Mouse (Mus musculus) midbrain, embryonic 11.5 days (tissue): ENCODE measurements at regions not wholly inside any gene's neighbourhood (a gene's known extent, or its start where the extent isn't known, plus 50 kb on each side); places are given as distances from the start of the nearest gene placed in this dataset.

ENCODE experiments used
- ATAC-seq: fragments of 200-750 bp; cut with Nextera tagmentation; 2 replicates; pipeline ENCODE4 v1.8.0; 2017; ENCODE audit warnings: moderate TSS enrichment, moderate library complexity; ENCODE audit not compliant: low FRiP score
- DNase-seq: peaks from one replicate; pipeline ENCODE4 v3.0.0; 2015; ENCODE audit warnings: low spot score; ENCODE audit errors: missing footprints
- H3K27ac ChIP-seq: fragments of 300-500 bp; sonication (generic); 2 replicates; pipeline ENCODE4 v1.5.1; 2014; ENCODE audit warnings: low read depth, low read length
- H3K27me3 ChIP-seq: fragments of 300-500 bp; sonication (generic); 2 replicates; pipeline ENCODE4 v1.6.1; 2014; ENCODE audit warnings: mild to moderate bottlenecking, low read length, moderate library complexity, mixed read lengths; ENCODE audit not compliant: control insufficient read depth, insufficient read depth
- H3K36me3 ChIP-seq: fragments of 300-500 bp; sonication (generic); 2 replicates; pipeline ENCODE4 v1.6.1; 2014; ENCODE audit warnings: mild to moderate bottlenecking, low read length, moderate library complexity, mixed read lengths; ENCODE audit not compliant: control insufficient read depth, insufficient read depth
- H3K4me1 ChIP-seq: fragments of 300-500 bp; sonication (generic); 2 replicates; pipeline ENCODE4 v1.6.1; 2014; ENCODE audit warnings: low read length; ENCODE audit not compliant: control insufficient read depth, insufficient read depth
- H3K4me2 ChIP-seq: fragments of 300-500 bp; sonication (generic); 2 replicates; pipeline ENCODE4 v1.6.1; 2014; ENCODE audit warnings: mild to moderate bottlenecking, moderate library complexity
- H3K4me3 ChIP-seq: fragments of 300-500 bp; sonication (generic); 2 replicates; pipeline ENCODE4 v1.5.1; 2014; ENCODE audit warnings: low read depth, low read length
- H3K9ac ChIP-seq: fragments of 300-500 bp; sonication (generic); 2 replicates; pipeline ENCODE4 v1.6.1; 2014; ENCODE audit warnings: low read length
- H3K9me3 ChIP-seq: fragments of 300-500 bp; sonication (generic); 2 replicates; pipeline ENCODE4 v1.6.1; 2016; ENCODE audit warnings: low read length; ENCODE audit not compliant: control insufficient read depth
- WGBS: fragments of 180-500 bp; shearing (Covaris S2); extraction: QIAGEN DNeasy Blood & Tissue Kit; methylation state at CpG from one replicate; pipeline ENCODE4 v1.1.7; 2014; 5-methylcytosine and 5-hydroxymethylcytosine counted together

DNA sequence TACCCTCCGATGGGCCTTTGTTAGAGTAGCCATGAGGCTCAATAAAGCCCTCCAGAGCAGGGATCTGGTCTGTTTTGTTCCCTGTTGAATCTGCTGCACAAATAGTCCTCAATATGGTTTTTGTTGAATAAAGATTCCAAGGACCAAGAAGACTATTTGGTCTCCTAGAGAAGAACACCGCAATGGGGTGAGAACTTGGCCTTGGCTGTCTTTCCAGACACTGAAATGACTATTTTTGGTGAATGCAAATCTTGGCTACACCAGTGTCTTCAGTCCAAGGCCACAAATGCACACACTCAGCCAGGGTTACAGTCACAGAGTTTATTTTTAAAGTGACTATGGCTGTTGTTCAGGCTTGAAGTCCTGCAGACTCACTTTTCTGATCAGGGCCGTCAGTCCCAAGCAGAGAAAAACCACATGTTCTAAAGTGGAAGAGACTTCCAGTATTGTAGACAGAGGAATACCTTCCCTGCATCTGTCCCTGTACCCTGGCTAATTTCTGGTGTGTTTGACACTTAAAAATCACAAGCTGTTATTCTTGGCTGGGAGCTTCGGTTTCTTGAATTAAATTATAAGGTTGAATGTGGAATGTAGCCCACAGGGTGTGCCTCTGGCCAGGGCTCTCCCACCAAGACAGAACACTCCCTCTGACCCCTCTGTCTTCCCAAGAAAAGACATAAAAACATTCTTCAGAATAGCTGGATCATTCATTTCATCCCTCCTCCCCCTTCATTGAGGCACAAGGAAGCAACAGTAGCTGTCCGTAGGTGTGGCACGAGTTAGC lies 604.0 kb downstream of the Zfp706 start:
- no peaks in the 10 kb centered on the region for H3K36me3 ChIP-seq
- no peaks in the 10 kb centered on the region for H3K27me3 ChIP-seq
- no peak for ATAC-seq
- no peaks in the 10 kb centered on the region for H3K9me3 ChIP-seq
- no peak overlapping the region for H3K27ac ChIP-seq
- no peaks in the 10 kb centered on the region for H3K4me1 ChIP-seq
- WGBS, result 87% methylated on average over 6 of the region's 6 CpGs
- no peak overlapping the region for H3K4me2 ChIP-seq
- H3K4me3 ChIP-seq, result no peak overlapping the region
- no peak overlapping the region for H3K9ac ChIP-seq
- peak; percentile 72 for DNase-seq

DNA sequence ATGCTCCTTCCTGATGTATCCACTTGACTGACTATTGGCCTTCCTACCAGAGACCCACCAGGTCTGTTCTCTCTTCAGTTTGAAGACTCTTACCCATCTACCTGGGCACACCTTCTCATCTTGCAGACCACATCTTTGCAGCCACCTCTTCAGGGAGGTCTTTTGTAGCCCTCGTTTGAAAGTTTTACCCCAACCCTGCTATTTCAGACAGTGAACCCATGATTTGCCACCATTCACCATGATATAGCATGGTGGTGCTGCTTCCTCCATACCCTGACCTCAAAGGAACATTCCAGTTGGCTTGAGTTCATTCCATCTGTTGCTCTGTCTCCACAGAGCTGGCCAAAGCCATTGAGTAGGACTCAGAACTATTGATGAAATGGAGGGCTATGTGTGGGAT lies 605.5 kb downstream of the Zfp706 start:
- no peak overlapping the region for H3K4me2 ChIP-seq
- H3K27ac ChIP-seq, result no peak overlapping the region
- ATAC-seq (no peak), DNase-seq (peak; percentile 14)
- H3K27me3 ChIP-seq, result no peaks in the 10 kb centered on the region
- H3K4me1 ChIP-seq, result no peaks in the 10 kb centered on the region
- no peak overlapping the region for H3K4me3 ChIP-seq
- WGBS, result 94% methylated on average over 1 of the region's 1 CpGs
- no peaks in the 10 kb centered on the region for H3K36me3 ChIP-seq
- no peak overlapping the region for H3K9ac ChIP-seq
- no peaks in the 10 kb centered on the region for H3K9me3 ChIP-seq

DNA sequence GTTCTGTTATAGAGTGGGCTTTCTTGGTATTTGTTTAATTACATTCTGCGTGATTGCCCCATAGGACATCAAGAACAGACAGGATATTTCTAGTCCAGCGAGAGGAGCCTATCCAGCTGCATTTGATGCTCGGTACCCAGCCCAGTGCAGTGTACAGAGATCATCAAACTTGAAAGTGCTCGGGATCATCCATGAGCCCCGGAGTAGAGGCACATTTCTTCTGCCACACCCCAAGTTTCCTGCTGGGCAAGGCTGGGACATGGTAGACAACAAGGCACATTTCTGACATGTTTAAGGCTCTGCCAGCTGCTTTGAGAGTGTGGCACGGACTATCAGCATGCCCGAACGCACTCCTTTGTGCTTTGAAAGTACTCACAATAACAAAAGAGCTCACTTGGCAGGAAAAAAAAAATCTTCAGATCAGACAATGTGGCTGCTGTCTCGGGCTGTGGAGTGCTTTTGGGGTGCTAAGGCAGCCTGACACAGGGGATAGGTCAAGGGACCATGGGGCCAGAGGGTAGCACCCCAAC lies 607.2 kb downstream of the Zfp706 start:
- DNase-seq (peak; percentile 77), ATAC-seq (no peak)
- Histone ChIP-seq H3K4me3 (no peak overlapping the region), H3K27me3 (no peaks in the 10 kb centered on the region), H3K4me2 (no peak overlapping the region), H3K9ac (no peak overlapping the region), H3K36me3 (no peaks in the 10 kb centered on the region), H3K27ac (no peak overlapping the region), H3K4me1 (no peaks in the 10 kb centered on the region), H3K9me3 (no peaks in the 10 kb centered on the region)
- 54% methylated on average over 9 of the region's 9 CpGs for WGBS

DNA sequence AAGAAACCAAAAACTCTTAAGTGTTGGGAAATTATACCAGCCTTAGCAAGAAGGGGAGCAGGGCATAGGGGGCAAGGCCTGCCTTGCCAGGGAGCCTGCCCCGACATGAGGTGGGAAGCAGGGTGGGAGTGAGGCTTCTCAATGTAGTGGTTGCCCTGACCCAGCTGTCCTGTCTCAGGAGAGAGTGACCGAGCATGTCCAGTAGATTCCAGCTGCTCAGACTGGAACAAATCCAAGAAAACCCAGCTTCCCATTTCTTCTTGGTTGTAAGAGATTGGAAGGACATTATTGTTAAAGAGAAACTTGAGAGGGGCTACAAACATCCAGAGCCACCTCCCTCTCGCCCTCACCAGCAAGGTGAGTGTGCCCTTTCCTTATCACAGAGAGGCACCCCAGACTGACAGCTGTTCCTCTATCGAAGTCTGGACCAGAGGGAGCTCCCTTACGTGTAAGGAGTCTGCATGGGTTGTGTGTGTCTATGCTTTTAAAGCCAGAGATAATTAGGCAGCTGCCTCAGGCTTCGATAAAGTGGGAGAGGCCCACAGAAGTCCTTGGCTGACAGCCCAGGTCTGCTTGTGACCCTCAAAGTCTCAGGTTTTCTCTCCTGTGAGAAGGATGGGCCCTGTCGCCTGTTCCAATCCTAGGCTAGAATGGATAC lies 608.1 kb downstream of the Zfp706 start:
- ATAC-seq (no peak), DNase-seq (peak; percentile 14)
- Histone ChIP-seq H3K9ac (no peak overlapping the region), H3K4me2 (no peak overlapping the region), H3K36me3 (no peaks in the 10 kb centered on the region), H3K27me3 (no peaks in the 10 kb centered on the region), H3K4me1 (no peaks in the 10 kb centered on the region), H3K27ac (no peak overlapping the region), H3K9me3 (no peaks in the 10 kb centered on the region), H3K4me3 (no peak overlapping the region)
- 76% methylated on average over 7 of the region's 7 CpGs for WGBS

DNA sequence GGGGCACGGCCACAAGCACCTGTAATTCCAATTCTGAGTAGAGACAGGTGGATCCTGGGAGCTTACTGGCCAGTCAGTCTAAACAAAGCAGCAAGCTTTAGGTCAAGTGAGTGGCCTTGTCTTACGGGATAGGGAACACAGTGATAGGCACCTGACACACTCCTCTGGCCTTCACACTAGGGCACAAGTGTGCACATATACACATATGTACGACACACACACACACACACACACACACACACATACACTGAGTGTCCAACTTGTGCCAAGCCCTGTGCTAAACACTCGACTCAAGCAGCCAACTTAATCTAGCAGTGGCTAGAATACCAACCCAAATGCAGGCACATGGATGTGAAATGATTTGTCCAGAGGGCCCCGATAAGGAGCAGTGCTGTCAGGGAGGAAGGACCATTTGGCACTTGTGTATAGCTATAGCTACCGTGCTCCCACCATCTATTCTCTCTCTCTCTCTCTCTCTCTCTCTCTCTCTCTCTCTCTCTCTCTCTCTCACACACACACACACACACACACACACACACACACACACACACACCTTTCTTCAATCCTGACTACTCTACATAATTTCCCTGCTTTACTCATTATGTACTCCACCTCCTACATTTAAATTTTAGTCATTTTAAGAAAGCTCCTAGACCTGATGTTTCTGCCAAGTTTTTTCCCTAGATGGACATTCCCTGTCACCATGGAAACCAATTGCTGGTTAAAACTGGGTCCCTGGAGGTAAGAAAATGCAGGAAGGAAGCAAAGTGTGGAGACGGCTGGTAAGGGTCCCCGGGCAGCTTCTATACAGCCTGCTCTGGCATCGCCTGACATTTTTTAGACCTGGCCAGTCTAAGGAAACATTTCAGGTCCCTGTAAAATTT lies 609.2 kb downstream of the Zfp706 start:
- DNase-seq, result peak; percentile 61
- H3K4me3 ChIP-seq, result no peak overlapping the region
- H3K9me3 ChIP-seq, result no peaks in the 10 kb centered on the region
- H3K4me1 ChIP-seq, result no peaks in the 10 kb centered on the region
- H3K9ac ChIP-seq, result no peak overlapping the region
- no peak for ATAC-seq
- 77% methylated on average over 9 of the region's 9 CpGs for WGBS
- H3K27me3 ChIP-seq, result no peaks in the 10 kb centered on the region
- no peak overlapping the region for H3K4me2 ChIP-seq
- no peak overlapping the region for H3K27ac ChIP-seq
- no peaks in the 10 kb centered on the region for H3K36me3 ChIP-seq

DNA sequence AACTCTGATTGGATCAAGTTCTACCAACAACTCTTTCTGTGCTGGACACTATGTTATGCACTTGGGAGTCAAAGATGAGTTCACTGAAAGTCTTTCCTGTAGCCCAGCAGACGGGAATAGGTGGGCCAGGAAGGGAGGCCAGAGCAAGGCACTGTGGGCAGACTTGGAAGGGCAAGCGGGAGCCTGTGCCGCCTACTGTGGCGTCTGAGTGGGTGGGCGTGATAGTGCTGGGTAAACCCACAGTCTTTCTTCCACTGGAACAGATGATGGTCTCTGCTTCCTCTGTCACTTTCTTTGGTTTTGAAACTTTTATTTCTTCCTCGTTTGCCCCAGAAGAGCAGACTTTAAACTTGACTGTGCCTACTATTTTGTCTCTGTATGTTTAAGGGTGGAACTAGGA lies 610.8 kb downstream of the Zfp706 start:
- Histone ChIP-seq H3K9ac (no peak overlapping the region), H3K4me1 (no peaks in the 10 kb centered on the region), H3K4me2 (no peak overlapping the region), H3K27ac (no peak overlapping the region), H3K4me3 (no peak overlapping the region), H3K36me3 (no peaks in the 10 kb centered on the region), H3K27me3 (no peaks in the 10 kb centered on the region), H3K9me3 (no peaks in the 10 kb centered on the region)
- ATAC-seq (no peak), DNase-seq (peak; percentile 51)
- WGBS, result 86% methylated on average over 6 of the region's 6 CpGs

DNA sequence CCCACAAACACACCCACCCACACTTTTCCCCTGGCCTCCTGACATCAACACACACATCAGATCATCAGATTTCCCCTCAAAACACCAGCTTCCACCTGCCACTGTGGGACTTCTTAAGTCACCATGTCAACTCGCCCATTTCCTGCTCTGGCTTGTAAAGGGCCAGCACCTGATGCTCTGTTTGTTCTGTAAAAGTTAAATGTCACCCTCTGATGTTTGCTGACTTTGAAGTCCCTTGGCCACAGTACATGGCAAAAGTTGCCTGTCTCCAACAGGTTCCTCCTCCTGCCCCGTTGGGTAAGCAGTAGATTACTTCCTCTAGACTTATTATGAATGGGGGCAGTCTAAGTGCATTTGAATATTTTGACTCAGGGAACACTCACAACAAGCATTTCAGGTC lies 611.3 kb downstream of the Zfp706 start:
- no peaks in the 10 kb centered on the region for H3K9me3 ChIP-seq
- no peak overlapping the region for H3K9ac ChIP-seq
- no peak overlapping the region for H3K4me3 ChIP-seq
- 76% methylated on average over 2 of the region's 2 CpGs for WGBS
- ATAC-seq (no peak), DNase-seq (peak; percentile 2)
- H3K36me3 ChIP-seq, result no peaks in the 10 kb centered on the region
- no peak overlapping the region for H3K4me2 ChIP-seq
- H3K27ac ChIP-seq, result no peak overlapping the region
- H3K4me1 ChIP-seq, result no peaks in the 10 kb centered on the region
- H3K27me3 ChIP-seq, result no peaks in the 10 kb centered on the region

DNA sequence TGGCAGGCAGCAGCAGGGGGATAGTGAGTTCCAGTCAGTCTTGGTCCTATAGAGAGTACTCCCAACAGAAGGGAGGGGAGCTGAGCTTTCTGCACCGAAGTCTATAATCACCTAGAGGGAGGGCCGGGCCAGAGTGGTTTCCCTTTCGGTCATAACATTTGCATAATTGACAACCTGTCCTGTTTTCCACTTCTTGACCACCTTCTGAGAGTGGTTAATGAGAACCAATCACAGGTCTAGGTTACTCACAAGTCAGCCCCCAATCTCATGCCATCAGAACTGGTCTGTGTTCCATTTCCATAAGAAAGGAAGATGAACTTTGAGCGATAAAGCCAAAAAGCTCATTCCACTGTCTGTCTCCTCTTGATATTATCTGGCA lies 611.9 kb downstream of the Zfp706 start:
- 76% methylated on average over 4 of the region's 4 CpGs for WGBS
- no peak for ATAC-seq
- H3K9me3 ChIP-seq, result no peaks in the 10 kb centered on the region

More for the DNA sequence above, 611.9 kb downstream of the Zfp706 start:
- no peaks in the 10 kb centered on the region for H3K27me3 ChIP-seq
- no peaks in the 10 kb centered on the region for H3K36me3 ChIP-seq
- H3K27ac ChIP-seq, result no peak overlapping the region
- H3K4me3 ChIP-seq, result no peak overlapping the region
- peak; percentile 26 for DNase-seq
- no peaks in the 10 kb centered on the region for H3K4me1 ChIP-seq
- no peak overlapping the region for H3K4me2 ChIP-seq
- no peak overlapping the region for H3K9ac ChIP-seq
